Mouse (Mus musculus) kidney, postnatal 25 days (tissue): ENCODE measurements at regions not wholly inside any gene's neighbourhood (a gene's known extent, or its start where the extent isn't known, plus 50 kb on each side); places are given as distances from the start of the nearest gene placed in this dataset.

Experiments
- DNase-seq, 2 experiments: peaks; one replicate each; pipeline ENCODE4 v3.0.0; 2021; ENCODE audit warnings: mixed read lengths in 2 of 2

GRCm38 (mm10) chr9:112608932-112609331 is 373.2 kb upstream of the Arpp21 start:
- DNase-seq = no peak

- no peak for DNase-seq
These were observed 371.5 kb upstream of the Arpp21 start for GRCm38 (mm10) chr9:112607221-112607620.

GRCm38 (mm10) chr9:112595731-112596130 is 360.0 kb upstream of the Arpp21 start:
- DNase-seq = no peak

- DNase-seq = no peak
These were observed 354.5 kb upstream of the Arpp21 start for GRCm38 (mm10) chr9:112590241-112590640.

- no peak for DNase-seq
These were observed 337.6 kb upstream of the Arpp21 start for GRCm38 (mm10) chr9:112573316-112573715.

- DNase-seq = no peak
These were observed 325.6 kb upstream of the Arpp21 start for GRCm38 (mm10) chr9:112561348-112561747.

GRCm38 (mm10) chr9:112560226-112560625 is 324.5 kb upstream of the Arpp21 start:
- no peak for DNase-seq

- DNase-seq = no peak
These were observed 302.2 kb upstream of the Arpp21 start for GRCm38 (mm10) chr9:112537924-112538323.

- no peak for DNase-seq
These were observed 289.6 kb upstream of the Arpp21 start for GRCm38 (mm10) chr9:112525377-112525776.

- DNase-seq = no peak
These were observed 287.5 kb upstream of the Arpp21 start for GRCm38 (mm10) chr9:112523251-112523650.

GRCm38 (mm10) chr9:112510716-112511115 is 275.0 kb upstream of the Arpp21 start:
- no peak for DNase-seq

GRCm38 (mm10) chr9:112506871-112507270 is 271.1 kb upstream of the Arpp21 start:
- DNase-seq = no peak

- no peak for DNase-seq
These were observed 262.9 kb upstream of the Arpp21 start for GRCm38 (mm10) chr9:112498676-112499075.

- DNase-seq = no peak
These were observed 260.3 kb upstream of the Arpp21 start for GRCm38 (mm10) chr9:112495930-112496527.

GRCm38 (mm10) chr9:112490963-112491362 is 255.2 kb upstream of the Arpp21 start:
- DNase-seq = no peak

GRCm38 (mm10) chr9:112476644-112477043 is 240.9 kb upstream of the Arpp21 start:
- no peak for DNase-seq

- DNase-seq = no peak
These were observed 221.9 kb upstream of the Arpp21 start for GRCm38 (mm10) chr9:112457594-112457993.

GRCm38 (mm10) chr9:112454706-112455105 is 219.0 kb upstream of the Arpp21 start:
- DNase-seq = peak; percentile 50 to 78

- no peak for DNase-seq
These were observed 211.8 kb upstream of the Arpp21 start for GRCm38 (mm10) chr9:112447515-112447914.

- no peak for DNase-seq
These were observed 211.2 kb upstream of the Arpp21 start for GRCm38 (mm10) chr9:112446981-112447380.

- no peak for DNase-seq
These were observed 210.3 kb upstream of the Arpp21 start for GRCm38 (mm10) chr9:112446027-112446352.

GRCm38 (mm10) chr9:112445230-112446026 is 209.7 kb upstream of the Arpp21 start:
- DNase-seq = no peak

GRCm38 (mm10) chr9:112444220-112444619 is 208.5 kb upstream of the Arpp21 start:
- no peak for DNase-seq

- DNase-seq = no peak
These were observed 200.4 kb upstream of the Arpp21 start for GRCm38 (mm10) chr9:112436094-112436493.
